Mouse (Mus musculus) central nervous system, embryonic 14 days (tissue): Measurements from ENCODE around the gene Csf2rb2. TPM values are rescaled to one million over a fixed set of nuclear protein-coding genes. Genes with fewer than 3 reads are reported as not detected.

Experiments used
- polyA plus RNA-seq: library from polyadenylated mRNA; depleted of rRNA; stranded (reverse); fragments of >200 nt; gene quantifications from 2 replicates; pipeline ENCODE4 v1.2.3, GENCODE M21; 2012; rRNA removed

Gene Csf2rb2
- 0.61 and 0.89 TPM in 2 replicates for polyA plus RNA-seq

DNA sequence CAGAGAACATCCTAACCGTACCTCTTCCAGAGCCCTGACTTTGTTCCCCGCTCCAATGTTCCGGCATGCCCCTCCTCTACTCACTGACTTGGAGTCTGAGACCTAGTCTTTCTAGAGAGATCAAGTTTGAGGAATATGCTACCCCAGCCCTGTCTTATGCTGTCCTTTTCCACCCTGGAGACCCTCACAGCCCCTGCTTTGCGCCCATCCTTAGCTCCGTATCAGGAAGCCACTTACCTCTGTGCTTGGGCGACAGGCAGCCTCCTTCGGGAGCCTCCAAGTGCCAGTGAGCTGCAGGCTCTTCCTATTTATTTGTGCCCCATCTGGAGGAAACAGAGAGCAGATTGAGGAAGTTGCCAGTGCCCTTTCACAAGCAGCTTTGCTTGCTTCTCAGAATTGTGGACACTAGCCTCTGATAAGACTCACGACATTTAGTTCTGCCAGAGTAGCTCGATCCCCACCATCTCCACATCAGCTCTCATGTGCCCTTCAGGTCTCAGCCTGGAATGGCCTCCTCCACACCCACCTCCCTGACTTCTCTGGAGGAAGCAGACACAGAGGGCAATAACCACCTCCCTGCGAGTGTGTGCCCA lies at the start of gene Csf2rb2:
Gene Csf2rb2 (minus strand): TSS at position 381 of the 593 bp plus-strand sequence.

DNA sequence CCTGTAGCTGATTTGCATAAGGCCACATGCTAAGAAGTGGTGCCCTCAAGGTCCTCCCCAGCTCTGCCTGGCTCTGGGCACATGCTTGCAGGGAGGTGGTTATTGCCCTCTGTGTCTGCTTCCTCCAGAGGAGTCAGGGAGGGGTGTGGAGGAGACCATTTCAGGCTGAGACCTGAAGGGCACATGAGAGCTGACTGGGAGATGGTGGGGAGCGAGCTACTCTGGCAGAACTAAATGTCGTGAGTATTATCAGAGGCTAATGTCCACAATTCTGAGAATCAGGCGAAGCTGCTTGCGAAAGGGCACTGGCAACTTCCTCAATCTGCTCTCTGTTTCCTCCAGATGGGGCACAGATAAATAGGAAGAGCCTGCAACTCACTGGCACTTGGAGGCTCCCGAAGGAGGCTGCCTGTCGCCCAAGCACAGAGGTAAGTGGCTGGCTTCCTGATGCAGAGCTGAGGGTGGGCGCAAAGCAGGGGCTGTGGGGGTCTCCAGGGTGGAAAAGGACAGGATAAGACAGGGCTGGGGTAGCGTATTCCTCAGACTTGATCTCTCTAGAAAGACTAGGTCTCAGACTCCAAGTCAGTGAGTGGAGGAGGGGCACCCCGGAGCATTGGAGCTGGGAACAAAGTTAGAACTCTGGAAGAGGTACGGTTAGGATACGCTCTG lies 20.3 kb upstream of the Csf2rb2 start, which contains the start of gene Csf2rb:
Gene Csf2rb (plus strand): TSS at position 82 of the 669 bp plus-strand sequence.

DNA sequence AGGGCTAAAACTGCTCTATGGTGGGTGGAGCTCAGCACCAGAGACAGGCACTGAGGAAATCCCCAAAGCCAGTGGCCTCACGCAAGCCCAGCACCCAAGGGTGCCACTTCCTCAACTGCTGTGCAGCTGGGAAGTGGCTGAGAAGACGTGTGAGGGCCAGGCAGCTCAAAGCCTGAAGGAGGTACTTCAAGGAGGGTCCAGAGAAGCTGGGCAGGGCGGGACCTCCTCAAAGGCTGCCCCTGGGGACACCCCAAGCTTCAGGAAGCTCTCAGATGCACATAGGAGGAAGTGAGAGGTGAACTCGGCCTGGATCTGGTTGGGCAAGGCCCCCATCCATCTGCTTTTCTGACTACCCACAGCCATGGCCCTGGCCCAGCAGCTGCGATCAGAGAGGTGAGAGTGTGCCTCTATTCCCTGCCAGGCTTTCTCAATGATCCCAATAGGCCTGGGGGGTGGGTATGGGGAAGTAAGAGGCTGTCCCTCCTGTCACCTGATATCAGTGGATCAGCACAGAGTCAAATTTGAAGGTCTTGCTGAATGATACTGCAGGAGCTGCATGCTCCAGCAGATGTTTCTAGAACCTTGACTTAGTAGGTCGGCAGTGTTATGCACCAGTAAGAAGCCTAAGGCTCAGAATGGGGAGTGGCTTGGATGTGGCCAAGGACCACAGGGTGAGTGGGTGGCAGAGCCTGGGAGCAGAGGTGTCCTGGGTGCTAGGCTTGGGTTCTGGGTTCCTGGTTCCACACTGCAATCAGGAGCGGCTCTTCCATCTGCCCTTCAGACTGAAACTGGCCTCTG lies 60.6 kb downstream of the Csf2rb2 start, which contains the start of gene Ncf4:
Gene Ncf4 (plus strand): TSS at position 107 of the 798 bp plus-strand sequence.

Other genes with a start within 250 kb of the Csf2rb2 start
- 8.1 and 10.7 TPM in 2 replicates for gene Cacng2, start 185.7 kb downstream of the Csf2rb2 start, polyA plus RNA-seq
- 50.7 and 55.9 TPM in 2 replicates for gene Ift27, start 131.6 kb downstream of the Csf2rb2 start, polyA plus RNA-seq
- gene Pvalb, start 99.3 kb downstream of the Csf2rb2 start, polyA plus RNA-seq, result 1.8 and 4.5 TPM in 2 replicates
- 1.8 and 2.5 TPM in 2 replicates for gene Ncf4, start 60.9 kb downstream of the Csf2rb2 start, polyA plus RNA-seq
- gene Csf2rb, start 20.0 kb upstream of the Csf2rb2 start, polyA plus RNA-seq, result 1.2 and 1.9 TPM in 2 replicates
- 0.16 TPM in 1 of 2 replicates, not detected in the other for gene Tex33, start 90.2 kb upstream of the Csf2rb2 start, polyA plus RNA-seq
- 11.1 and 12.4 TPM in 2 replicates for gene Tst, start 100.2 kb upstream of the Csf2rb2 start, polyA plus RNA-seq
- gene Mpst, start 100.7 kb upstream of the Csf2rb2 start, polyA plus RNA-seq, result 76.1 and 98.9 TPM in 2 replicates
- gene Kctd17, start 122.8 kb upstream of the Csf2rb2 start, polyA plus RNA-seq, result 257 and 286 TPM in 2 replicates
- gene Tmprss6, start 162.9 kb upstream of the Csf2rb2 start, polyA plus RNA-seq, result 0.22 and 0.23 TPM in 2 replicates
- gene Il2rb, start 189.6 kb upstream of the Csf2rb2 start, polyA plus RNA-seq, result 0.10 and 0.18 TPM in 2 replicates
- gene C1qtnf6, start 225.7 kb upstream of the Csf2rb2 start, polyA plus RNA-seq, result 13.6 and 27.7 TPM in 2 replicates
- 1.4 and 3.2 TPM in 2 replicates for gene Sstr3, start 239.0 kb upstream of the Csf2rb2 start, polyA plus RNA-seq